Mouse (Mus musculus): ENCODE data around the gene Gstm5. TPM values are rescaled to one million over a fixed set of nuclear protein-coding genes. Genes with fewer than 3 reads are reported as not detected.

The Gstm5 gene
- polyA plus RNA-seq, 1 experiment from 2014 or later, result 150 TPM

GRCm38 (mm10) chr3:107941261-107941660 is 45.6 kb downstream of the Gstm5 start:
- in situ Hi-C loops (cut with MboI; ENCODE audit: low pct_unique_long_range_greater_than_20kb), result no loop called here
- ChIA-PET CTCF (interaction anchor here (1.8 to 5.3 kb wide), 5 partner anchors 11 to 121 kb away, joined by 5 to 25 read pairs (median 20); partner anchors contain the start of genes Gstm1 and Gstm7), POLR2A (interaction anchor here (0.5 kb wide), 1 partner anchor 41 kb away, joined by 5 read pairs; no protein-coding TSS in a partner anchor)
- TF ChIP-seq CTCF (IDR thresholded peaks at IDR 0.05), result no peak
- no peak for ATAC-seq
- H3K27me3 ChIP-seq, result no peaks in the 10 kb centered on the region
- DNase-seq (ENCODE audit: low read depth, low spot score), result no peak

- ChIA-PET CTCF (interaction anchor here (0.6 to 5.3 kb wide), 7 partner anchors 10 to 205 kb away, joined by 3 to 23 read pairs (median 5); partner anchors contain the start of genes Gstm1 and Gstm7), POLR2A (no interaction called here)
- H3K27me3 ChIP-seq, result no peaks in the 10 kb centered on the region
- ATAC-seq (no peak), DNase-seq (ENCODE audit: low read depth, low spot score) (no peak)
- in situ Hi-C loops (cut with MboI; ENCODE audit: low pct_unique_long_range_greater_than_20kb), result no loop called here
- peak; percentile 53 for TF ChIP-seq CTCF (IDR thresholded peaks at IDR 0.05)
Measured at GRCm38 (mm10) chr3:107943239-107943990, 47.8 kb downstream of the Gstm5 start, which contains the start of gene Gstm6. Gstm6 (minus strand) TSS chr3:107943749.

GRCm38 (mm10) chr3:107945729-107946128 is 50.1 kb downstream of the Gstm5 start:
- no peak for ATAC-seq

More at GRCm38 (mm10) chr3:107945729-107946128, 50.1 kb downstream of the Gstm5 start:
- H3K27me3 ChIP-seq, result no peaks in the 10 kb centered on the region
- ChIA-PET CTCF (interaction anchor here (1.0 to 1.5 kb wide), 2 partner anchors 15 to 203 kb away, joined by 3 to 4 read pairs; no protein-coding TSS in a partner anchor), POLR2A (no interaction called here)
- peak; percentile 39 for TF ChIP-seq CTCF (IDR thresholded peaks at IDR 0.05)
- in situ Hi-C loops (cut with MboI; ENCODE audit: low pct_unique_long_range_greater_than_20kb), result no loop called here
- no peak for DNase-seq (ENCODE audit: low read depth, low spot score)

Other genes with a start within 250 kb of the Gstm5 start
- gene Ahcyl1, start 199.3 kb upstream of the Gstm5 start, polyA plus RNA-seq (2021), result 229 TPM
- gene Csf1, start 135.4 kb upstream of the Gstm5 start, polyA plus RNA-seq (2021), result 414 TPM
- not detected for gene Eps8l3, start 18.6 kb upstream of the Gstm5 start, polyA plus RNA-seq (2021)
- gene Gstm7, start 36.0 kb downstream of the Gstm5 start, polyA plus RNA-seq (2021), result 13.3 TPM
- gene Gstm6, start 47.9 kb downstream of the Gstm5 start, polyA plus RNA-seq (2021), result 0.15 TPM
- not detected for gene Gstm3, start 73.5 kb downstream of the Gstm5 start, polyA plus RNA-seq (2021)
- 11.7 TPM for gene Gstm2, start 90.6 kb downstream of the Gstm5 start, polyA plus RNA-seq (2021)
- 145 TPM for gene Gstm1, start 122.2 kb downstream of the Gstm5 start, polyA plus RNA-seq (2021)
- 17.1 TPM for gene Gstm4, start 149.1 kb downstream of the Gstm5 start, polyA plus RNA-seq (2021)
- gene Ampd2, start 190.8 kb downstream of the Gstm5 start, polyA plus RNA-seq (2021), result 78.2 TPM
- gene Gnat2, start 197.0 kb downstream of the Gstm5 start, polyA plus RNA-seq (2021), result 2.7 TPM